Mouse (Mus musculus) adrenal gland, adult 2 months (tissue): ENCODE data around the gene Tnfsf12. TPM values are rescaled to one million over a fixed set of nuclear protein-coding genes. Genes with fewer than 3 reads are reported as not detected.
"Not testable (repeated sequence)": the region's sequence is repeated elsewhere in the genome, so short reads cannot be mapped to it uniquely, and the experiment has no call there.

Experiments used
- DNase-seq: peaks from one replicate; pipeline ENCODE4 v3.0.0; 2021
- long read RNA-seq: library from polyadenylated mRNA; stranded (forward); transcript quantifications from one replicate; pipeline ENCODE4 v2.0.0, GENCODE M21; 2021
- polyA plus RNA-seq: library from polyadenylated mRNA; depleted of rRNA; stranded (reverse); fragments of >200 nt; gene quantifications from 2 replicates; pipeline ENCODE4 v1.2.3, GENCODE M21; 2012; rRNA removed
- total RNA-seq, 2 experiments: library from RNA; stranded (reverse); gene quantifications; 2 replicates each; pipeline ENCODE4 v1.2.3; 2021

The Tnfsf12 gene
- total RNA-seq (10 to 100 TPM; 19.8 to 37.1 TPM), polyA plus RNA-seq (44.7 and 57.4 TPM in 2 replicates)
- long read RNA-seq, transcript Tnfsf12-202 (7 exons, 1,435 nt): major isoform, 5 of 8 reads
- long read RNA-seq, partial matches to known transcripts: 2 of 8 reads
- long read RNA-seq, other reads (novel, unspliced or antisense): 1 of 8 reads

- DNase-seq: peak; percentile 89
Measured at GRCm38 (mm10) chr11:69695361-69696181, at the start of gene Tnfsf12, which contains the start of gene Tnfsfm13. Gene Tnfsf12 (minus strand): TSS chr11:69695849. Gene Tnfsfm13 (minus strand): TSS chr11:69696098.

GRCm38 (mm10) chr11:69731408-69731807 is 35.8 kb upstream of the Tnfsf12 start:
- not testable (repeated sequence) for DNase-seq

- peak; percentile 60 for DNase-seq
Measured at GRCm38 (mm10) chr11:69729063-69729462, 33.4 kb upstream of the Tnfsf12 start.

GRCm38 (mm10) chr11:69725951-69726350 is 30.3 kb upstream of the Tnfsf12 start:
- DNase-seq: no peak

- DNase-seq: no peak
Measured at GRCm38 (mm10) chr11:69723074-69723473, 27.4 kb upstream of the Tnfsf12 start.

- DNase-seq: peak; percentile 35
Measured at GRCm38 (mm10) chr11:69720852-69721251, 25.2 kb upstream of the Tnfsf12 start.

- DNase-seq: no peak
Measured at GRCm38 (mm10) chr11:69719423-69719822, 23.8 kb upstream of the Tnfsf12 start.

- DNase-seq: no peak
Measured at GRCm38 (mm10) chr11:69718661-69719060, 23.0 kb upstream of the Tnfsf12 start.

GRCm38 (mm10) chr11:69716953-69717352 is 21.3 kb upstream of the Tnfsf12 start:
- DNase-seq: no peak

GRCm38 (mm10) chr11:69715929-69716328 is 20.3 kb upstream of the Tnfsf12 start:
- peak; percentile 83 for DNase-seq

GRCm38 (mm10) chr11:69715482-69715881 is 19.8 kb upstream of the Tnfsf12 start:
- DNase-seq: peak; percentile 45

- DNase-seq: no peak
Measured at GRCm38 (mm10) chr11:69714636-69715329, 19.1 kb upstream of the Tnfsf12 start.

GRCm38 (mm10) chr11:69712954-69713672 is 17.5 kb upstream of the Tnfsf12 start:
- DNase-seq: no peak

GRCm38 (mm10) chr11:69711082-69711481 is 15.4 kb upstream of the Tnfsf12 start:
- no peak for DNase-seq

- DNase-seq: no peak
Measured at GRCm38 (mm10) chr11:69710470-69710869, 14.8 kb upstream of the Tnfsf12 start.

- DNase-seq: no peak
Measured at GRCm38 (mm10) chr11:69709554-69710446, 14.2 kb upstream of the Tnfsf12 start.

GRCm38 (mm10) chr11:69708614-69709265 is 13.1 kb upstream of the Tnfsf12 start:
- DNase-seq: no peak

- DNase-seq: no peak
Measured at GRCm38 (mm10) chr11:69707873-69708381, 12.3 kb upstream of the Tnfsf12 start.

GRCm38 (mm10) chr11:69707480-69707847 is 11.8 kb upstream of the Tnfsf12 start:
- no peak for DNase-seq

GRCm38 (mm10) chr11:69706775-69707479 is 11.3 kb upstream of the Tnfsf12 start:
- DNase-seq: peak; percentile 93
